Mouse (Mus musculus) brain, embryonic 14.5 days (tissue): ENCODE data around the gene Proser3.

Experiments
- CTCF ChIP-seq: fragments of 200-500 bp; IDR thresholded peaks from 2 replicates; pipeline ENCODE4 v1.5.1; 2012; ENCODE audit warnings: inconsistent platforms, mild to moderate bottlenecking, moderate library complexity, borderline replicate concordance; ENCODE audit not compliant: insufficient read depth, insufficient read length; ENCODE audit errors: extremely low read depth
- POLR2A ChIP-seq: fragments of 200-500 bp; IDR thresholded peaks from 2 replicates; pipeline ENCODE4 v1.6.1; 2012; ENCODE audit warnings: mild to moderate bottlenecking, inconsistent platforms, borderline replicate concordance; ENCODE audit not compliant: poor library complexity, insufficient read depth, insufficient read length, severe bottlenecking; ENCODE audit errors: extremely low read depth

GRCm38 (mm10) chr7:30586455-30587020 is 34.4 kb upstream of the Proser3 start:
- TF ChIP-seq CTCF (no peak), POLR2A (no peak)
